Mouse (Mus musculus) ovary, postnatal 36 days (tissue): ENCODE measurements around the gene Ccdc163.

Source experiments
- DNase-seq: peaks from one replicate; pipeline ENCODE4 v3.0.0; 2022; ENCODE audit warnings: low spot score, mixed read lengths

Ccdc163 gene

GRCm38 (mm10) chr4:116780541-116780940 is 72.2 kb downstream of the Ccdc163 start:
- DNase-seq, result no peak

GRCm38 (mm10) chr4:116781366-116781765 is 73.1 kb downstream of the Ccdc163 start:
- no peak for DNase-seq

GRCm38 (mm10) chr4:116782171-116782570 is 73.9 kb downstream of the Ccdc163 start:
- no peak for DNase-seq

- DNase-seq, result no peak
These were observed 78.3 kb downstream of the Ccdc163 start for GRCm38 (mm10) chr4:116786587-116786986.

GRCm38 (mm10) chr4:116787985-116788760 is 79.9 kb downstream of the Ccdc163 start:
- DNase-seq, result no peak

- peak; percentile 39 for DNase-seq
These were observed 80.6 kb downstream of the Ccdc163 start for GRCm38 (mm10) chr4:116788956-116789355.

- no peak for DNase-seq
These were observed 84.1 kb downstream of the Ccdc163 start for GRCm38 (mm10) chr4:116792453-116792852.

- no peak for DNase-seq
These were observed 86.0 kb downstream of the Ccdc163 start for GRCm38 (mm10) chr4:116794273-116794672.

GRCm38 (mm10) chr4:116796442-116797110 is 88.3 kb downstream of the Ccdc163 start:
- no peak for DNase-seq

- DNase-seq, result no peak
These were observed 91.6 kb downstream of the Ccdc163 start for GRCm38 (mm10) chr4:116799901-116800300.
